Mouse (Mus musculus): ENCODE measurements at regions not wholly inside any gene's neighbourhood (a gene's known extent, or its start where the extent isn't known, plus 50 kb on each side); places are given as distances from the start of the nearest gene placed in this dataset.

- no peak for DNase-seq
Measured at GRCm38 (mm10) chr6:107803056-107803455, 261.8 kb upstream of the Setmar start.
